Mouse (Mus musculus) ovary, adult 18-20 months (tissue): ENCODE results near the gene Cox6b1.

Source experiments
- DNase-seq: peaks from one replicate; pipeline ENCODE4 v3.0.0; 2022; ENCODE audit warnings: low spot score, mixed read lengths

Gene Cox6b1

GRCm38 (mm10) chr7:30625530-30626384 is at the start of gene Cox6b1:
Gene Cox6b1 (minus strand): TSS chr7:30626151.
- DNase-seq: peak; percentile 80

- no peak for DNase-seq
Measured at GRCm38 (mm10) chr7:30671480-30671879, 45.5 kb upstream of the Cox6b1 start, which contains the start of gene Pmis2. Gene Pmis2 (minus strand): TSS chr7:30671605.

GRCm38 (mm10) chr7:30669229-30669628 is 43.3 kb upstream of the Cox6b1 start:
- no peak for DNase-seq

GRCm38 (mm10) chr7:30665321-30665720 is 39.4 kb upstream of the Cox6b1 start:
- no peak for DNase-seq

- peak; percentile 77 for DNase-seq
Measured at GRCm38 (mm10) chr7:30664529-30665200, 38.7 kb upstream of the Cox6b1 start, which contains the start of gene Haus5. Gene Haus5 (minus strand): TSS chr7:30664994.

- DNase-seq: peak; percentile 99
Measured at GRCm38 (mm10) chr7:30649591-30650540, 23.9 kb upstream of the Cox6b1 start, which contains the start of gene Rbm42. Gene Rbm42 (minus strand): TSS chr7:30650317.

GRCm38 (mm10) chr7:30639083-30639482 is 13.1 kb upstream of the Cox6b1 start:
- no peak for DNase-seq

GRCm38 (mm10) chr7:30636395-30636794 is 10.4 kb upstream of the Cox6b1 start:
- DNase-seq: no peak

GRCm38 (mm10) chr7:30635752-30636151 is 9.8 kb upstream of the Cox6b1 start, which contains the start of gene Etv2:
Gene Etv2 (minus strand): TSS chr7:30635852.
- DNase-seq: no peak

GRCm38 (mm10) chr7:30634621-30635020 is 8.7 kb upstream of the Cox6b1 start:
- DNase-seq: no peak

- no peak for DNase-seq
Measured at GRCm38 (mm10) chr7:30633762-30634412, 7.9 kb upstream of the Cox6b1 start.

- DNase-seq: no peak
Measured at GRCm38 (mm10) chr7:30629013-30629412, 3.1 kb upstream of the Cox6b1 start.

GRCm38 (mm10) chr7:30626647-30627046 is 696 bp upstream of the Cox6b1 start:
- no peak for DNase-seq

- no peak for DNase-seq
Measured at GRCm38 (mm10) chr7:30619202-30619601, 6.7 kb downstream of the Cox6b1 start.

- no peak for DNase-seq
Measured at GRCm38 (mm10) chr7:30618658-30619057, 7.3 kb downstream of the Cox6b1 start.

GRCm38 (mm10) chr7:30615049-30615760 is 10.7 kb downstream of the Cox6b1 start:
- peak; percentile 22 for DNase-seq

- no peak for DNase-seq
Measured at GRCm38 (mm10) chr7:30614454-30614853, 11.5 kb downstream of the Cox6b1 start.

- no peak for DNase-seq
Measured at GRCm38 (mm10) chr7:30613529-30614112, 12.3 kb downstream of the Cox6b1 start.

GRCm38 (mm10) chr7:30612654-30613402 is 13.1 kb downstream of the Cox6b1 start, which contains the start of gene Upk1a:
Gene Upk1a (minus strand): TSS chr7:30612847.
- DNase-seq: no peak
